Mouse (Mus musculus) heart, embryonic 16.5 days (tissue): Measurements from ENCODE around the gene Gm10644. TPM values are rescaled to one million over a fixed set of nuclear protein-coding genes. Genes with fewer than 3 reads are reported as not detected.

ENCODE experiments used
- ATAC-seq: fragments of 200-750 bp; cut with Nextera tagmentation; replicated peaks from 2 replicates; pipeline ENCODE4 v1.8.0; 2017; ENCODE audit warnings: moderate number of reproducible peaks; ENCODE audit not compliant: insufficient read depth, low FRiP score; ENCODE audit errors: extremely low read depth
- H3K27ac ChIP-seq: fragments of 300-500 bp; sonication (generic); 2 replicates; pipeline ENCODE4 v1.5.1; 2014; ENCODE audit warnings: mild to moderate bottlenecking, low read length, control low read depth, moderate library complexity
- H3K27me3 ChIP-seq: fragments of 300-500 bp; sonication (generic); 2 replicates; pipeline ENCODE4 v1.6.1; 2014; ENCODE audit warnings: low read length, mixed read lengths; ENCODE audit not compliant: control insufficient read depth, insufficient read depth
- H3K36me3 ChIP-seq: fragments of 300-500 bp; sonication (generic); 2 replicates; pipeline ENCODE4 v1.6.1; 2014; ENCODE audit not compliant: control insufficient read depth, insufficient read depth
- H3K4me1 ChIP-seq: fragments of 300-500 bp; sonication (generic); 2 replicates; pipeline ENCODE4 v1.6.1; 2014; ENCODE audit warnings: low read length, mixed read lengths; ENCODE audit not compliant: control insufficient read depth, insufficient read depth
- H3K4me2 ChIP-seq: fragments of 300-500 bp; sonication (generic); 2 replicates; pipeline ENCODE4 v1.6.1; 2014; ENCODE audit warnings: low read depth, mild to moderate bottlenecking, control low read depth, low read length
- H3K4me3 ChIP-seq: fragments of 300-500 bp; sonication (generic); 2 replicates; pipeline ENCODE4 v1.5.1; 2014; ENCODE audit warnings: mild to moderate bottlenecking, control low read depth, low read length
- H3K9ac ChIP-seq: fragments of 300-500 bp; sonication (generic); 2 replicates; pipeline ENCODE4 v1.6.1; 2014; ENCODE audit warnings: low read length, control low read depth
- H3K9me3 ChIP-seq: fragments of 300-500 bp; sonication (generic); replicated peaks from 2 replicates; pipeline ENCODE4 v1.6.1; 2016; ENCODE audit warnings: low read length; ENCODE audit not compliant: control insufficient read depth
- WGBS: fragments of 180-500 bp; shearing (Covaris S2); extraction: QIAGEN DNeasy Blood & Tissue Kit; methylation state at CpG from one replicate; pipeline ENCODE4 v1.1.7; 2014; 5-methylcytosine and 5-hydroxymethylcytosine counted together
- polyA plus RNA-seq: library from polyadenylated mRNA; unstranded; fragments of >200 nt; fragmentation: Nextera tagmentation; extraction: Ambion mirVana; gene quantifications from 2 replicates; pipeline ENCODE4 v1.2.1, GENCODE M21; 2015

Gene Gm10644
- polyA plus RNA-seq, 1 experiment from 2014 or later = 1.2 TPM

GRCm38 (mm10) chr8:83974521-83974920 is 19.5 kb upstream of the Gm10644 start:
- H3K4me3 ChIP-seq = peak overlapping the region; percentile 94
- no peaks in the 10 kb centered on the region for H3K27me3 ChIP-seq
- peaks cover 4% of the 10 kb centered on the region; the same call in 1 of the 2 replicates for H3K36me3 ChIP-seq
- no peaks in the 10 kb centered on the region for H3K9me3 ChIP-seq
- H3K4me2 ChIP-seq = peak overlapping the region; percentile 75
- WGBS = 41% methylated on average over 4 of the region's 4 CpGs
- H3K4me1 ChIP-seq = peaks cover 53% of the 10 kb centered on the region
- no peak for ATAC-seq
- H3K9ac ChIP-seq = peak overlapping the region; percentile 97
- H3K27ac ChIP-seq = peak overlapping the region; percentile 85

DNA sequence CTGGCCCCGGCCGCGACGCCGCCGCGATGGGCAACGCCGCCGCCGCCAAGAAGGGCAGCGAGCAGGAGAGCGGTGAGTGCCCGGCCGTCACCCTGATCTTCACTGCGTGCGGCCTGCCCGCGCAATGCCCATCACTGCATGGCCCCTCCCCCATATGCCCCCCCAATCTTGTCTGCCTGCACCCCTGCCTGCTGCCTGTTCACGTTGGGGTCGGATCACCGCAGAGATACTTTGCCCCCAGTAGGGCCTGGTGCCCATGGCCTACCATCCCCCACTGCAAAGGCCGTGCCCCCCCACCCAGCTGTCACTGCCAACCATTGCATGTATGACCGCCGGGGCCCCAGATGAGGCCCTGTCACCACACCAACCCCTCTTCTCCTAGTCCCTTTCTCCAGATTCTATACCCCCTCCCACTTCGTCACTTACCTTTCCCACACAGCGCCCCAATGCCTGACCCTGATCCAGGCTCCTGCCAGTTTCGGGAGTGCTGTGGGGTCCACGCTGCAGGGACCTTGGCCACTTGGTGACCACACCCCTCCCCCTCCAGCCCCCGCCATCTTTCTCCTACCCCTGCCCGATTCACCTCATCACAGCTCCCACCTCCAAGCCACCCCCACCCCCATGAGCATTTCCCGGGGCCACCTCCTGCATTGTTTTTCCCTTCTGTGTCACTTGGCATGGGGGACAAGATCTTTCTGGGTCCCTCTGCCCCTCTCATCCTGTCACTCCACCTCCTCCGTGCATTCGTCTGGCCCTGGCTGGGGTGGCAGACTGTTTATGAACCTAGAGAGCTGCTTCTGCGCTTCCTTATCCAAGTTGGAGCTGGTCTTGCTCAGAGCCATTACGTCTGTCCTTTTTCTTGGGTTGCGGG is 18.4 kb upstream of the Gm10644 start:
- peaks cover 42% of the 10 kb centered on the region for H3K4me1 ChIP-seq
- no peaks in the 10 kb centered on the region for H3K9me3 ChIP-seq
- H3K36me3 ChIP-seq = peaks cover 8% of the 10 kb centered on the region
- ATAC-seq = peak; percentile 2
- WGBS = 2% methylated on average over 37 of the region's 37 CpGs
- peak overlapping the region; percentile 85 for H3K27ac ChIP-seq
- no peaks in the 10 kb centered on the region for H3K27me3 ChIP-seq
- peak overlapping the region; percentile 97 for H3K9ac ChIP-seq
- peak overlapping the region; percentile 75 for H3K4me2 ChIP-seq
- H3K4me3 ChIP-seq = peak overlapping the region; percentile 94

DNA sequence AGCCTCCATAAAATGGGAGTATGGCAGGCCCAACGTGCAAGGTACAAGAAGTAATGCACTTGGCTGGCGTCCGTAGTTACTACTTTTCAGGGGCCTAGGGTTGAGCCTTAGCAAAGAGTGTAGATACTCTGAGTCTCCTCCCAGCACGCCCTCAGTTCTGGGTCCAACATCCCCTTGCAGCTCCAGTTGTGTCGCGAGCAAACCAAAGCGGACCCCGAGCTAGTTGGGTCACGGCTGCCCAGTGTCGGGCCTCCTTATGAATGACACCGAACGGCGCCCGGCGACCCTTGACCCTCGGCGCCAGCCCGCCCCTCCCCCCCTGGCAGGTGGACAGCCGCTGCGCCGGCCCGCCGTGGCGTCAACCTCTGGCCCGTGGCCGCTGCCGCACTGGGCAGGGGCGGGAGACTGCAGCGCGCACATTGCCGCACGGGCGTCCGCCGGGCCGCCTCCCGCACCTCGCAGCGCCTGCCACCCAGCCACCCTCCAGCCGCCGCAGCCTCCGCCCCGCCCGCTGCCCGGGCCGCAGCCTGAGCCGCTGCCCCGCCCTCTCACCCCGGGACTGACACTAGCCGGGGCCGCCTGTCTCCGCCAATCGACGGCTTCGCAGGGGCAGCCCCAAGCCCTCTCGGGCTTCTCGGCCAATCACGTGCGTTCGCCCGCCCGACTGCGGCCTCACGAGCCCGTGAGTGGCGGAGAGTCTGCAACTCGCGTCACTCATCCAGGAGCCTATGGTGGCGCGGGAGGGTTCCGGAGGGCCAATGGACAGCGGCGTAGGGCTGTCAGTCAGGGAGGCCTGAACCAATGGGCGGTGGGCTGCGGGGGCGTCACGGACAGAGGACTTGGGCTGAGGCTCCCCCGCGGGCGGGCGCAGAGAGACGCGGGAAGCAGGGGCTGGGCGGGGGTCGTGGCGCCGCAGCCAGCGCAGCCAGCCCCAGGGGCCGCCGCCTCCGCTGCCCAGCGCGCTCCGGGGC is 17.4 kb upstream of the Gm10644 start, which contains the start of gene Prkaca:
Prkaca (plus strand) TSS at position 844 of the 971 bp plus-strand sequence.
- WGBS = under 1% methylated on average over 81 of the region's 94 CpGs
- peak; percentile 99 for ATAC-seq
- H3K4me3 ChIP-seq = peak within 1 kb of the TSS; percentile 94

DNA sequence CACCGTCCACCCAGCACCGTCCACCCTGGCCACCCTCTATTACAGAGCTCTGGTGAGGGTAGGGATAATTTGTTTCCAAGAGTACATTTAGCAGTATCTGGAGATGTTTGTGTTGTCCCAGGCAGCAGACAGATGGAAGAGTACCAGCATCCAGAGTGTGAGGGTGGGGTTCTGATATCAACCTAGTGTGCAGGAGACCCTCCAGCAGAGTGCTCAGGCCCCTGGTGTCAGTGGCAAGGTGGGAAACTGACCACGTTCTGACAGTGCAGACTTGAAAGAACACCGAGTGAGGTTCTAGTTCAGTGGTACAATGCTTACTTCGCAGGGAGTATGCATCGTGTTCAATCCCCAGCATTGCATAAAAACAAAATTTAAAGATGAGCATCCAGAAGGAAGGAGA is 16.7 kb upstream of the Gm10644 start:
- Histone ChIP-seq H3K9ac (no peak overlapping the region; the same call in 1 of the 2 replicates), H3K36me3 (peaks cover 23% of the 10 kb centered on the region), H3K9me3 (no peaks in the 10 kb centered on the region), H3K27me3 (no peaks in the 10 kb centered on the region), H3K4me1 (peaks cover 25% of the 10 kb centered on the region), H3K27ac (no peak overlapping the region; the same call in 1 of the 2 replicates), H3K4me2 (peak overlapping the region; percentile 94), H3K4me3 (peak overlapping the region; percentile 94)
- 73% methylated on average over 6 of the region's 6 CpGs for WGBS
- ATAC-seq = no peak

More for the DNA sequence above, 17.4 kb upstream of the Gm10644 start, which contains the start of gene Prkaca:
- Histone ChIP-seq H3K36me3 (peaks cover 18% of the 10 kb centered on the region), H3K27ac (peak within 1 kb of the TSS; percentile 85), H3K9ac (peak within 1 kb of the TSS; percentile 97), H3K4me2 (peak within 1 kb of the TSS; percentile 94), H3K9me3 (no peaks in the 10 kb centered on the region), H3K27me3 (no peaks in the 10 kb centered on the region), H3K4me1 (peaks cover 33% of the 10 kb centered on the region)

DNA sequence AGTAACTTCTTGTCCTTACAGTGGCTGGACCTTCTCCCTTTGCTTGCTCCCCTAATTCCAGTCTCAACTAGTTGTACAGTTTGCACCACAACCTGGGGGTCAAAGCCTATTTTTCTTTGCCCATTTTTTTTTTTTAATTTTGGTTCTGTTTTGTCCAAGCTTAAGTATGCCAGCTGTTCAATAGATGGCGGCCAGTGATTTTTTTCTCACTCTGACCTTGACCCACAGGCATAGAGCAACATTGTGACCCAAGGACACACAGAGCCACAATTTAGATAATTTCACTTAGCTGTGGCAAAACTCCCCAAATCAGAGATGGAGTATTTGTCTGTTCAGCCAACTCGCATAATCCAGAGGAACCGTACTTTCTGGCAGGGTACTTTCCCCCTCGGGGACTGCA is 16.1 kb upstream of the Gm10644 start:
- Histone ChIP-seq H3K27me3 (no peaks in the 10 kb centered on the region), H3K27ac (no peak overlapping the region), H3K9ac (no peak overlapping the region), H3K4me1 (peaks cover 21% of the 10 kb centered on the region), H3K36me3 (peaks cover 23% of the 10 kb centered on the region), H3K4me3 (no peak overlapping the region), H3K4me2 (no peak overlapping the region), H3K9me3 (no peaks in the 10 kb centered on the region)
- ATAC-seq = no peak
- WGBS = 86% methylated on average over 4 of the region's 4 CpGs

GRCm38 (mm10) chr8:83967701-83968100 is 12.7 kb upstream of the Gm10644 start:
- no peak overlapping the region for H3K9ac ChIP-seq
- no peak overlapping the region for H3K4me2 ChIP-seq
- H3K27ac ChIP-seq = no peak overlapping the region
- no peak for ATAC-seq
- H3K4me1 ChIP-seq = peaks cover 22% of the 10 kb centered on the region
- no peaks in the 10 kb centered on the region for H3K9me3 ChIP-seq
- no peak overlapping the region for H3K4me3 ChIP-seq
- H3K36me3 ChIP-seq = peaks cover 27% of the 10 kb centered on the region
- H3K27me3 ChIP-seq = no peaks in the 10 kb centered on the region
- WGBS = 89% methylated on average over 7 of the region's 7 CpGs

GRCm38 (mm10) chr8:83964015-83964765 is 9.2 kb upstream of the Gm10644 start:
- peaks cover 20% of the 10 kb centered on the region for H3K36me3 ChIP-seq
- H3K4me2 ChIP-seq = peak overlapping the region; percentile 18
- peak overlapping the region; percentile 77 for H3K27ac ChIP-seq
- 59% methylated on average over 5 of the region's 5 CpGs for WGBS
- H3K9me3 ChIP-seq = no peaks in the 10 kb centered on the region
- H3K9ac ChIP-seq = no peak overlapping the region
- no peak overlapping the region for H3K4me3 ChIP-seq
- H3K27me3 ChIP-seq = no peaks in the 10 kb centered on the region
- ATAC-seq = peak; percentile 91
- H3K4me1 ChIP-seq = peaks cover 15% of the 10 kb centered on the region

DNA sequence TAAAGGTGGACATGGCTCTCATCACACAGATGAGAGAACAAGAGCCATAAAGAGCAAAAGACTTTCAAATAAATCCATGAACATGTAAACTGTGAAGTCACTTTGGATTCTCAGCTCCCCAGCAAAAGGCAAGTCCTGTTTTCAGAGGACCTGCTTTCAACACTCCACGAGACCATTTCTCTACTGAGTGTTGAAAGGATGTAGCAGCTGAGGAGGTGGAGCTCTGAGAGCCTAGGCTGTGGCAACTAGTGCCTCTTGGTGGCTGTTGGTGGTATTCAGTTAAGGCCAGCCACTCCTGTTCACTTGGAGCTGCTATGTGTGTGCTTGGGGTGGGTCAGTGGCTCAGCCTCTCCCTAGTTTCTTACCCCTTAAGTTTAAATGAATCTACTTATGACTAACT is 1.8 kb upstream of the Gm10644 start:
- Histone ChIP-seq H3K4me1 (peaks cover 13% of the 10 kb centered on the region), H3K4me2 (peak overlapping the region; percentile 84), H3K9me3 (no peaks in the 10 kb centered on the region), H3K27me3 (no peaks in the 10 kb centered on the region), H3K9ac (no peak overlapping the region; the same call in 1 of the 2 replicates), H3K4me3 (peak overlapping the region; percentile 74), H3K36me3 (no peaks in the 10 kb centered on the region), H3K27ac (no peak overlapping the region)
- WGBS = 4% methylated on average over 1 of the region's 1 CpGs
- no peak for ATAC-seq
